Mouse (Mus musculus): ENCODE results near the gene Lgr4. TPM values are rescaled to one million over a fixed set of nuclear protein-coding genes. Genes with fewer than 3 reads are reported as not detected.
"Not testable (repeated sequence)": the region's sequence is repeated elsewhere in the genome, so short reads cannot be mapped to it uniquely, and the experiment has no call there.

The Lgr4 gene
- 10 to 100 TPM; 28.4 to 29.6 TPM for total RNA-seq (2021)
- long read RNA-seq, experiment 1, full-length matches to known transcripts, result 9 of 10 reads
- long read RNA-seq, experiment 1, partial matches to known transcripts, result 0 of 10 reads
- long read RNA-seq, experiment 1, other reads (novel, unspliced or antisense), result 1 of 10 reads
- long read RNA-seq, experiment 2, full-length matches to known transcripts, result 8 of 12 reads
- long read RNA-seq, experiment 2, partial matches to known transcripts, result 3 of 12 reads
- long read RNA-seq, experiment 2, other reads (novel, unspliced or antisense), result 1 of 12 reads

DNA sequence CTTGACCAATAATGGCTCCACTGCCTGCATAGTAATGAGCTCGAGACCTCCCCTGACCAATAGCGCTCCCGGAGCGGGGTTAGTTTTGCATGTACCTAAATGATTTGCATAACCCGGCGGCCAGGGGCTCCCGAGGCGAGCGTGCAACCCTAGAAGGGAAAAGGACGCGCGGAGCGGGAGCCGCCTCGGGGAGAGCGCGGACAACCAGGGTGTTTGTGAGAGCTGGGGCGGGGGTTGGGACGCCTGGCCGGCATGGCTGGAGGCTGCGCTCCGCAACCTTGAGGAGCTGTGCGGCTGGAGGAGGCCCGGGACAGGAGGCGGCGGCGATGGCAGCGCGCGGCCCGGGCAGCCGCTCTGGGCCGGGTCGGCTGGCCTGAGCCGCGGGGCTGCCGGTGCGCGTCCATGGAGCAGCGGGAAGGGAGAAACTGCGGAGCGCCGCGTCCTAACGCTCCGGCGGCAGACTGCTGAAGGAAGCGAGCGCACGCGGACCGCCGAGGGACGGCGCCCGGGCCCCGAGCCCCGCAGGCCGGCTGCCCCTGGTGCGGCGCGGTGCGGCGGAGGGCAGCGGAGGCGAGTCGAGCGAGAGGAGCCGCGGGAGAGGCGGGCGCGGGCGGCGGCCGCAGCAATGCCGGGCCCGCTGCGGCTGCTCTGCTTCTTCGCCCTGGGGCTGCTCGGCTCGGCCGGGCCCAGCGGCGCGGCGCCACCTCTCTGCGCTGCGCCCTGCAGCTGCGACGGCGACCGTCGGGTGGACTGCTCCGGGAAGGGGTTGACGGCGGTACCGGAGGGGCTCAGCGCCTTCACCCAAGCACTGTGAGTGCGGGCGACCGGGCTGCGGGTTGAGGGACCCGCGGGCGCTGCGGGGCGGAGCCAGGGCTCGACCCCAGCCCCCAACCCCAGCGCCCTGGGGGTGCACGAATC lies at the start of gene Lgr4:
TSS of gene Lgr4 (plus strand) at position 152 of the 918 bp plus-strand sequence.
- Histone ChIP-seq H3K4me3 (peak within 1 kb of the TSS; percentile 85), H3K27ac (peak within 1 kb of the TSS; percentile 90)
- peak; percentile 89 to 95 for DNase-seq (ENCODE audit: low spot score in 2 of 2)
- TF ChIP-seq CTCF (conservative IDR thresholded peaks at IDR 0.05), result 0 out of 2 replicates have a peak, but pooled peaks have one; percentile 20

DNA sequence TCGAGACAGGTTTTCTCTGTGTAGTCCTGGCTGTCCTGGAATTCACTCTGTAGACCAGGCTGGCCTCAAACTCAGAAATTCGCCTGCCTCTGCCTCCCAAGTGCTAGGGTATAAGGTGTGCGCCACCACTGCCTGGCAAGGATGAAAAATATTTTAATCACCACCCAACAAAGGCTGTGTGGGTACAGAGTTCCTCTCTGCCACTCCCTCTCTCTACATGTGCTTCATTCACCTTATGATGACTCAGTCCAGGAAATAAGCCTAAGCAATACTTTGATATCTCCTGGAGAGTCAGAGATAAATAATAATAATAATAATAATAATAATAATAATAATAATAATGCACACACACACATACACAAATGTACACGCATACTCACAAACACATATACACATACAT lies 38.0 kb upstream of the Lgr4 start:
- not testable (repeated sequence) for DNase-seq (ENCODE audit: low spot score in 2 of 2); H3K27ac ChIP-seq

DNA sequence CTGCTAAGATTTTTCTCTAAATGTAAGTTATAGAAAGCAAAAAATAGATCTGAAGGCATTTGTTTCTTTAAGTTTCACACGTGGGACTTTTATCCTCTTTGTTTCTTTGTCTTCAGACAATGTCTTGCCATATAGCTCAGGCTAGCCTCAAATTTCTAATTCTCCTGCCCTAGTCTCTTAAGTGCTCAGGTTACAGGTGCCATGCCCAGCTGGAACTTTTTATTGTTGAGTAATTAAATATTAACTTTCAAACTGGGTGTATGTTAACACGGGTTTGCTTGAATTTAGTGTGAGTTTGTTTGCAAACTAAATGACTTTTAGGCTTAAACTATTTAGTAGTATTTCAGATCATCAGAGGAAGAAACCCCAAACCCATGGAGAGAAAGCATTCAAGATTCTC lies 36.3 kb upstream of the Lgr4 start:
- TF ChIP-seq CTCF (conservative IDR thresholded peaks at IDR 0.05), result no peak
- Histone ChIP-seq H3K4me3 (no peak overlapping the region), H3K27ac (no peak overlapping the region)
- no peak for DNase-seq (ENCODE audit: low spot score in 2 of 2)

More for the DNA sequence above, 38.0 kb upstream of the Lgr4 start:
- H3K4me3 ChIP-seq, result not testable (repeated sequence)

DNA sequence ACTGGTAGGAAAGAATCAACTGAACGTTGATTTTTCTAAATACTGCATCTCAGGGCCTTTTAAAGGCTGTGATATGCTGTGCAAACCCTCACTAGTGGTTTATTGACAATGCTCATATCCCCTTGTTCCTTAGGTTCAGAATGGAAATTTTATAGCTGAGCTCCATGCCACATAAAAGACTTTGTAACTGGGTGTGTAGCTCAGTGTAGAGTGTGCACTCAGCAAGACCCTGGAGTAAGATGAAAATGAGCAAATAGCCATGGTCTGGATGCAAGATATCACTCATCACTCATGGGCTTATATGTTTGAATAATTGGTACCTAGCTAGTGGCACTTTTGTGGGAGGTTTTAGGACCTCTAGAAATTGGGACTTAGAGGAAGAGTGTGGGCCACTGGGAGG lies 35.8 kb upstream of the Lgr4 start:
- H3K4me3 ChIP-seq, result no peak overlapping the region
- no peak for TF ChIP-seq CTCF (conservative IDR thresholded peaks at IDR 0.05)
- DNase-seq (ENCODE audit: low spot score in 2 of 2), result no peak
- H3K27ac ChIP-seq, result no peak overlapping the region

DNA sequence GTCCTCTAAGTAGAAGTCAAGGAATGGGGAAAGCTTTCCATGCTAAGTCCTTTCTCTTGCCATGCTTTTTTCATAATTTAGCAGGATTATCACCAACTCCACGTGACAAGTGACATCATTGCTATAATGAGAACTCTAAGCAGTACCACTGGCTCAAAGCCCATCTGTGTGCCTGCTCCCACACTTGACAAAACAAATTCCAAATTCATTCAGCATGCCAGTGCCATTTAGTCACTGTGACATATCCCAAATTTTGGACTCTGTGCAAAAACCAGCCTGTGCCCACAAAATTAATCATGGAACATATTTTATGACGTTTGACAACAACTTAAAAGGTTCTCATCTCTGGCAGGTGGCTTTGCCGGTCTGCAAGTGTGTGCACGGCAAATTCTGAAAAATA lies 33.3 kb upstream of the Lgr4 start:
- peak overlapping the region; percentile 43; the same call in 1 of the 2 replicates for H3K27ac ChIP-seq
- peak; percentile 50 to 66 for DNase-seq (ENCODE audit: low spot score in 2 of 2)
- H3K4me3 ChIP-seq, result no peak overlapping the region
- no peak for TF ChIP-seq CTCF (conservative IDR thresholded peaks at IDR 0.05)

DNA sequence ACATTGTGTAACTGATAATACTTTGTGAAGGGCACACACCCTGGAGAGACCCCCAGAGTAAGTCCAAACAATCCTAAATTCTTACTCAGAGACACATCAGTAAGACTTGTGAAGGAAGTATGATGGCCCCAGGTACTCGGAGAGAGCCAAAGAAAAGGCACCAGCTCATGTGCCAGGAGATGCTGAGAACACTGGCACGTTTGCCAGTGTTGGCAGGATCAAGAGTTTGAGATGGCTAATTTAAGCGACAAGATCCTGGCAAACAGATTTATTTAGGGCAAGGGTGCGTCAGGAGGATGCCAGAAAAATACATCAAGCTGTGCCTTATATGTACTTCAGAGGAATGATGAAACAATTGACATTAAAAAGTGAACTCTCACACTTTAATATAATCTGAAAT lies 32.9 kb upstream of the Lgr4 start:
- no peak for DNase-seq (ENCODE audit: low spot score in 2 of 2)
- Histone ChIP-seq H3K27ac (peak overlapping the region; percentile 41; the same call in 1 of the 2 replicates), H3K4me3 (no peak overlapping the region)
- no peak for TF ChIP-seq CTCF (conservative IDR thresholded peaks at IDR 0.05)

DNA sequence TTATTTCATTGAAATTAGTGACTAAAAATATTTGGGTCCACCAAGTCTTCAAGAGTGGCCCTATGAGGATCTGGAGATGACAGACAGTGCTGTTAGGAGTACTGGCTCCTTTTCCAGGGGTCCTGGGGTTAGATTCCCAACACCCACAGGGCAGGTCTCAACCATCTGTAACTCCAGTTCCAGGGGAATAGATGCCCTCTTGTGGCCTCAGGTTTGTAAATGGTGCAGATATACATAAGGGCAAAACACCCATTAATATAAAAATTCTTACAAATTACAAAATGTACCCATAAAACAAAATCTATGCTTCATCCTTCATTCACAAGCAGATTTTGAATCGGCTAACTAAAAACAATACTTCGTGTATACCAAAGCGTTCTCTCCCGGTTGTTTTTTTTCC lies 27.4 kb upstream of the Lgr4 start:
- Histone ChIP-seq H3K27ac (peak overlapping the region; percentile 97), H3K4me3 (peak overlapping the region; percentile 80)
- TF ChIP-seq CTCF (conservative IDR thresholded peaks at IDR 0.05), result peak; percentile 60
- no peak for DNase-seq (ENCODE audit: low spot score in 2 of 2)

DNA sequence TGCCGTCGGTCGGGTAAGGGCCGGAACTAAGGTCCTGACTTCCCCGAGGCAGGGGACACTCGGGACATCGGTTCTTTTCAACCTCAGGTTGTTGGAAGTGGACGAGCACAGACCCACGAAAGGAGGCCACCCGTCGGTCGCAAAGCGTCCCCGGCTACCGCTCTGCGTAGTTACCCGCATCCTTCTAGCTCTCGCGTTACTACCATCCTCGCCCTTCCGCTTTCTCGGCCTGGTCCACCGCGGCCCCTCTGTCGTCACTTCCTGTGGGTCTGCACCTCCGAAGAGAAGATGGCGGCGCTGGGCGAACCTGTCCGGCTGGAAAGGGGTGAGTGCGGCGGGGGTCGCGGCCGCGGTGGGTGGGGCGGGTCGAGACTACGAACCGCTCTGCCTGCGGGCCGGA lies 26.9 kb upstream of the Lgr4 start, which contains the start of gene Lin7c:
TSS of gene Lin7c (plus strand) at position 257 of the 400 bp plus-strand sequence.
- Histone ChIP-seq H3K4me3 (peak within 1 kb of the TSS; percentile 80), H3K27ac (peak within 1 kb of the TSS; percentile 97)
- peak; percentile 94 to 95 for DNase-seq (ENCODE audit: low spot score in 2 of 2)
- TF ChIP-seq CTCF (conservative IDR thresholded peaks at IDR 0.05), result no peak

DNA sequence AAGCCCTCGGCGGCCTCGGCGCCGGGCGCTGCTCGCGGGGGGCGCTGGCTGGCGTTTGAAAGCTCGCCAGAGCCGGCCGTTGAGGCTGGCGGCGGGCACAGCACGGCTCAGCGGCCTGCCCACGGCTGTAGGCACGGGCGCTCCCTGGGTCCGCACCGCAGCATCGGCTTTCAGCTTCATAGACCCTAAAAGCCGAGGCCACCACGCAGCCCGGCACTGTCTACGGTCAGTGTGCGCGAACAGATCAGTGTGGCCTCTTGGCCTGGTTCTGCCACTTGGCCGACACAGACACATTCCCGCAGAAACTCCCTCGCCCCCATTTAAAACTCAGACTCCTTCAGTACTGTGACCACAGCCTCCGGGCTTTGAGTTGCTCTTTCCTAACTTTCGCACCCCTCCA lies 26.4 kb upstream of the Lgr4 start:
- Histone ChIP-seq H3K4me3 (peak overlapping the region; percentile 80), H3K27ac (peak overlapping the region; percentile 97)
- no peak for TF ChIP-seq CTCF (conservative IDR thresholded peaks at IDR 0.05)
- no peak for DNase-seq (ENCODE audit: low spot score in 2 of 2)

DNA sequence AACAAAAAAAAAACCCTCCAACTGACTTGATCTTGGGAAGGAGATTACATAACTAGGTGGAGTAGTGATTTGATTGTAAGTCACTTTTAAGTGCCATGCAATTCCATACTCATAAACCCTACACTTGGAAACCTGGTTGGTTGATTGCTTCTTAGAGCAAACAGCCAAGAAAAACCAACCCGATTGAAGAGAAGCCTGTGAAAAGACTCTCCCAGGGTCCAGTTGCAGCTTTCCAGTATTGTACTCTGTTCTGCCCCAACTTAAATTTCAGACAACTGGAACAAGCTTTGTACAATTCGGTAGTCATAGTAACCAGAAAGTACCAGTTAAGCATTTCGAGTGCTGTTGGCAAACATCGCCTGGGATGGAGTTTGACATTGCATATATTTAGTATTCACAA lies 26.0 kb upstream of the Lgr4 start:
- DNase-seq (ENCODE audit: low spot score in 2 of 2), result no peak
- Histone ChIP-seq H3K27ac (peak overlapping the region; percentile 97), H3K4me3 (peak overlapping the region; percentile 80)
- no peak for TF ChIP-seq CTCF (conservative IDR thresholded peaks at IDR 0.05)

DNA sequence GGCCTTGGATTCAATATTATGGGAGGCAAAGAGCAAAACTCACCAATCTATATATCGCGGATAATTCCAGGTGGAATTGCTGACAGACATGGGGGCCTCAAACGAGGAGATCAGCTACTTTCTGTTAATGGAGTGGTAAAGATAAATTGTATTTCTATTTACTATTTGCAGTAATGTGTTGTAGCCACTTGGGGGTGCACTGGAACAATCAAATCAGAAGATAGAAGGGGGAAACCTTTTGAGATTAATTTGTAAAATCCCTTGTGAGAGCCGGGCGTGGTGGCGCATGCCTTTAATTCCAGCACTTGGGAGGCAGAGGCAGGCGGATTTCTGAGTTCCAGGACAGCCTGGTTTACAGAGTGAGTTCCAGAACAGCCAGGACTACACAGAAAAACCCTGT lies 21.1 kb upstream of the Lgr4 start:
- Histone ChIP-seq H3K4me3 (no peak overlapping the region), H3K27ac (no peak overlapping the region)
- peak; percentile 75 for TF ChIP-seq CTCF (conservative IDR thresholded peaks at IDR 0.05)
- DNase-seq (ENCODE audit: low spot score in 2 of 2), result no peak

DNA sequence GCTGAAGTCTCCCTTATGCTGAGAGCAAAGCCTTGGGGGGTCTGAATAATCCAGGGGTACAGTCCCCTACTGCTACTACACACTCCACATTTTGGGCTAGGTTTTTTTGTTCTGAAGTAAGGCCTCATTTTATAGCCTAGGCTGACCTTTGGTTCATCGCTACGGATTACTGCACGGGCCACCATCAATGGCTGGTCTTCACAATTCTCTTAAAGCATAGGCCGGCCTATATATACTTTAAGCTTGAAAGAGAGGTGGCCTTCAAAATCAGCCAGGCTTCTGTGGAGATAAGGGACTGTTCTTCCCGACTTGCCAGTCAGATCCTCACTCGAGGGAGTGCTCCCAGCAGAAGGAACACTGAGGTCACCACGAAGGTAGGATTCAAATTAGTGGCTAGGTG lies 14.6 kb upstream of the Lgr4 start:
- no peak for TF ChIP-seq CTCF (conservative IDR thresholded peaks at IDR 0.05)
- no peak for DNase-seq (ENCODE audit: low spot score in 2 of 2)
- Histone ChIP-seq H3K4me3 (no peak overlapping the region), H3K27ac (no peak overlapping the region)

DNA sequence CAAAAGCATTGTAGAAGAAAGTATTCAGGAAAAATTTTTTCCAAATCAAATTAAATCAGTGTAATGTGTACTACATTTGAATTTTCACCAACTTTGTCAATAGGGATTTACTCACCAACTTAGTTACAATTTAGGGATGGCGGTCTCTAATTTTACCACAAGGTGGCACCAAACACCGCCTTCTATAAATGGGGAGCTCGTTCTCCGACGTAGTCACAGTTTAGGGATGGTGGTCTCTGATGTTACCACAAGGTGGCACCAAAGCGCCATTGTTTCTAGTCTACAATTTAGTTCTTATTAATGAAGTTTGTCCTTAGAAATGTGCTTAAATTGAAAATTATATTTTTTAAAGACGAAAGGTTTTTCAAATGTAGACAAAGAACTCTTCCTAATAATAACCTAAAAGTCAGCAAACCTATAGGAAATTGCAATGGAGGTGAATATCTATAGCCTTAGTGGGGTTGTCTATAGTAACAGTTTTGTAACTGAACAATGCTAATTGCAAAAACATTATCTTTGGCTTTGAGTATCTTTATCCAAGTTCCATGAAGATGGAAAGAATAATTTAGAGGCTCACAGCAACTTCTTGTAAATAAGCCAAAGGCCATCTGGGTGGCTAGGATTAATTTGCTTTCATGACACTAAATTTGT lies 13.2 kb upstream of the Lgr4 start:
- peak; percentile 87 to 94 for DNase-seq (ENCODE audit: low spot score in 2 of 2)
- peak; percentile 99 for TF ChIP-seq CTCF (conservative IDR thresholded peaks at IDR 0.05)
- Histone ChIP-seq H3K4me3 (no peak overlapping the region), H3K27ac (no peak overlapping the region)

Measured in layer of hippocampus, adult 2 months (tissue).